Mouse (Mus musculus) forebrain, postnatal 0 days (tissue): Measurements from ENCODE around the gene Sdf2. TPM values are rescaled to one million over a fixed set of nuclear protein-coding genes. Genes with fewer than 3 reads are reported as not detected.

ENCODE experiments used
- ATAC-seq: fragments of 200-750 bp; cut with Nextera tagmentation; 2 replicates; pipeline ENCODE4 v1.8.0; 2017; ENCODE audit warnings: mild to moderate bottlenecking, moderate library complexity
- DNase-seq: peaks from one replicate; pipeline ENCODE4 v3.0.0-alpha.2; 2015
- H3K27ac ChIP-seq: fragments of 300-500 bp; sonication (generic); 2 replicates; pipeline ENCODE4 v1.5.1; 2014; ENCODE audit warnings: low read depth, mild to moderate bottlenecking, antibody characterized with exemption, low read length, moderate library complexity, mixed read lengths
- H3K27me3 ChIP-seq: fragments of 300-500 bp; sonication (generic); 2 replicates; pipeline ENCODE4 v1.6.1; 2014; ENCODE audit warnings: mild to moderate bottlenecking, low read length, mixed read lengths; ENCODE audit not compliant: insufficient read depth
- H3K36me3 ChIP-seq: fragments of 300-500 bp; sonication (generic); 2 replicates; pipeline ENCODE4 v1.6.1; 2014; ENCODE audit warnings: mild to moderate bottlenecking, moderate library complexity; ENCODE audit not compliant: insufficient read depth
- H3K4me1 ChIP-seq: fragments of 300-500 bp; sonication (generic); 2 replicates; pipeline ENCODE4 v1.6.1; 2014; ENCODE audit warnings: antibody characterized with exemption; ENCODE audit not compliant: insufficient read depth
- H3K4me2 ChIP-seq: fragments of 300-500 bp; sonication (generic); 2 replicates; pipeline ENCODE4 v1.6.1; 2014; ENCODE audit warnings: low read depth, mild to moderate bottlenecking, moderate library complexity
- H3K4me3 ChIP-seq: fragments of 300-500 bp; sonication (generic); 2 replicates; pipeline ENCODE4 v1.5.1; 2014; ENCODE audit warnings: low read depth, low read length, mixed read lengths
- H3K9ac ChIP-seq: fragments of 300-500 bp; sonication (generic); 2 replicates; pipeline ENCODE4 v1.6.1; 2014; ENCODE audit warnings: mild to moderate bottlenecking
- H3K9me3 ChIP-seq: fragments of 300-500 bp; sonication (generic); 2 replicates; pipeline ENCODE4 v1.6.1; 2016; ENCODE audit warnings: low read length
- CTCF ChIP-seq: sonication (generic); IDR thresholded peaks from 2 replicates; pipeline ENCODE4 v1.5.1; 2016; ENCODE audit warnings: antibody characterized with exemption, control low read depth, low read depth
- WGBS: fragments of 180-500 bp; shearing (Covaris S2); extraction: QIAGEN DNeasy Blood & Tissue Kit; methylation state at CpG from one replicate; pipeline ENCODE4 v1.1.7; 2014; 5-methylcytosine and 5-hydroxymethylcytosine counted together
- polyA plus RNA-seq: library from polyadenylated mRNA; unstranded; fragments of >200 nt; fragmentation: Nextera tagmentation; extraction: Ambion mirVana; gene quantifications from 2 replicates; pipeline ENCODE4 v1.2.1, GENCODE M21; 2015
- total RNA-seq: library from RNA; depleted of rRNA; stranded (reverse); fragments of >200 nt; gene quantifications from 2 replicates; pipeline ENCODE4 v1.2.3, GENCODE M21; 2014

Sdf2 gene
- total and polyA plus RNA-seq, 2 experiments from 2014 or later: 76.4 to 92.8 TPM

DNA sequence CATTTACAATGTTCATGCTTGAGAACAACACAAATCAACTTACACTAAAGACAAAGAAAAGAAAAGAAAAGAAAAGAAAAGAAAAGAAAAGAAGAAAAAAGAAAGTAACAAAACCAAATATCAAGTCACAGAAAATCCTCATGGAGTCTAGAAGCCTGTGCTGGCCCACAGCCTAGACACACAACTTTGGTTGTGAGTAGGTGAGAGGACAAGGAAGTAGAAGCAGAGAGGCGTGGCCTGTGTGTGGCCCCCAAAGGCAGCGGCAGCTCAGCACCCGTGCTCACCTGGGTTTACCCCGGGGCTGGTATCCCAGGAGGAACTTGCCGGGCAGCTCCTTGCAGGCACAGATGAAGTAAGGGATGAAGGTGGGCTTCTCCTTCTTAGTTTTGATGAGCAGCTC, 34.0 kb upstream of the Sdf2 start:
- Histone ChIP-seq H3K4me1 (no peaks in the 10 kb centered on the region), H3K9ac (no peak overlapping the region), H3K4me3 (no peak overlapping the region), H3K9me3 (no peaks in the 10 kb centered on the region), H3K27ac (no peak overlapping the region), H3K36me3 (peaks cover 98% of the 10 kb centered on the region), H3K4me2 (no peak overlapping the region), H3K27me3 (no peaks in the 10 kb centered on the region)
- TF ChIP-seq CTCF: no peak
- DNase-seq (no peak), ATAC-seq (no peak)
- WGBS: 92% methylated on average over 5 of the region's 5 CpGs

DNA sequence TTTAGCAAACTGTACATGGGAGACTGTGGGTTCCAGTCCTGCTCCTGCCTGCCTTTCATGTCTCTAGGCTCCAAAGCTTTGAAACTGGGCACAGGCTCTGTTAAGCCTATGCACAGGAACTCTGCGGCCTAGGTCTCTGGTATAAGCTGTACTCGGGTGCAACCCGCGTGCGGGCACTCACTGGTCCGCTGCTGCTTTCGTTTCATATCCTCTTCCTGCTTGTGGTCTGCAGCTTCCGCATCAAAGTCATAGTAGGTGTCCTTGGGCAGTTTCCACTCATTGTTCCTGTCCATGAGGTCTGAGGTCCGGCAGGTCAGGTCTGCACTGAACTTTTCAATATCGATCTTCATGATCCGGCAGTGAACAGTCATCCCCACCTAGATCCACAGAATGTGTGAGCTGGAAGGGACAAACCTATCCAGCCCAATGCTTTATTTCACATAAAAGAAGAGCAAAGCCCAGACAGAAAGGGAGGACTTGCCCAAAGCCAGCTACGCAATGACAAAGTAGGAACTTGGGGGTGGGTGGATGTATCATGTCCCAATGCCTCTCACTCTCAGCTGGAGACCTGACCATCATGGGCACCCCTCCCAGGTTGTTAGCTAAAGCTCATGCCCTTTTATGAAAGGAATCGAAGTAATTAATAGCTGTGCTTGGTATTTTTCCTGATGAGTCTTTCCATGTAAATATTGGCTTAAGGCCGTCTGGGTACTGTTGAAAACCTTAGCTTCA, 32.3 kb upstream of the Sdf2 start:
- no peak for ATAC-seq
- Histone ChIP-seq H3K27me3 (no peaks in the 10 kb centered on the region), H3K4me1 (no peaks in the 10 kb centered on the region), H3K4me2 (no peak overlapping the region), H3K9me3 (no peaks in the 10 kb centered on the region), H3K4me3 (no peak overlapping the region), H3K9ac (no peak overlapping the region), H3K36me3 (peaks cover 98% of the 10 kb centered on the region), H3K27ac (no peak overlapping the region)
- DNase-seq: no peak
- no peak for TF ChIP-seq CTCF
- 96% methylated on average over 14 of the region's 14 CpGs for WGBS

DNA sequence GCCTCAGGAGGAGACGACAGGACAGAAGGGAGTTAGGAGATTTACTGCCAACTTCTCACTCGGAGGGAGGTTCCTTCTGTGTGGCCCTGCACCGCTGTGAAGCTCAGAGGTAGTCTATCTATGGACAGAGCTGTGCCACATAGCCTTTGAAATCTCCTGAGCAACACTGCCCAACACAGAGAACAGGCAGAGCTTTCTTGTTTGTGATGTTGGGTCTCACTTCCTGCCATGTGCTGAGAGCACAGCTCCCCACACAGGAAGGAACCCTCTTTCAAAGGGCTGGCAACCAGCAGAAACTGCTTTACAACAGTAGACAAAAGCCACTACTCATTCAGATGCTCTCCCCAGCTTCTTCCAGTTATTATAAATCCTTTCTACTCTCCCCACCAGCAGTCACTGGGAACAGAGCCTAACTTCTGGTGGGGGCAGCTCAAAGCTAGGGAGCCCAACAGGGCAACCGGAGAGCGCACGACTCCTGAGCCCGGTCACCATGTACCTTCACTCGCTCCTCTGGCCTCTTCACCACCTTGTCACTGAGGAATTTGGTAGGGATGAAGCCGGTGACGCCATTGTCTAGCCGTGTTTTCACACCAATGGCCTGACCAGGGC, 29.7 kb upstream of the Sdf2 start:
- Histone ChIP-seq H3K27ac (0 out of 2 replicates have a peak overlapping the region, but pooled peaks have one; percentile 59), H3K9me3 (no peaks in the 10 kb centered on the region), H3K4me3 (no peak overlapping the region), H3K36me3 (peaks cover 96% of the 10 kb centered on the region), H3K4me2 (no peak overlapping the region), H3K4me1 (no peaks in the 10 kb centered on the region), H3K9ac (no peak overlapping the region), H3K27me3 (no peaks in the 10 kb centered on the region)
- ATAC-seq: peak; percentile 94
- no peak for DNase-seq
- 80% methylated on average over 11 of the region's 11 CpGs for WGBS
- no peak for TF ChIP-seq CTCF

- H3K36me3 ChIP-seq: peaks cover 96% of the 10 kb centered on the region
- no peak overlapping the region for H3K27ac ChIP-seq
- no peaks in the 10 kb centered on the region for H3K27me3 ChIP-seq
- DNase-seq (no peak), ATAC-seq (no peak)
- no peak overlapping the region for H3K4me2 ChIP-seq
- no peak overlapping the region for H3K9ac ChIP-seq
- no peaks in the 10 kb centered on the region for H3K4me1 ChIP-seq
- H3K4me3 ChIP-seq: no peak overlapping the region
- H3K9me3 ChIP-seq: no peaks in the 10 kb centered on the region
- no peak for TF ChIP-seq CTCF
- WGBS: 93% methylated on average over 4 of the region's 4 CpGs
Measured at GRCm38 (mm10) chr11:78223586-78223985, 22.0 kb upstream of the Sdf2 start.

GRCm38 (mm10) chr11:78231518-78231917, 14.0 kb upstream of the Sdf2 start:
- DNase-seq (no peak), ATAC-seq (no peak)
- peaks cover 80% of the 10 kb centered on the region for H3K36me3 ChIP-seq
- no peak overlapping the region for H3K4me2 ChIP-seq
- H3K27me3 ChIP-seq: no peaks in the 10 kb centered on the region
- TF ChIP-seq CTCF: no peak
- no peak overlapping the region for H3K4me3 ChIP-seq
- 95% methylated on average over 6 of the region's 6 CpGs for WGBS
- no peak overlapping the region for H3K9ac ChIP-seq
- H3K27ac ChIP-seq: no peak overlapping the region
- H3K4me1 ChIP-seq: no peaks in the 10 kb centered on the region
- H3K9me3 ChIP-seq: no peaks in the 10 kb centered on the region

GRCm38 (mm10) chr11:78240193-78240857, 5.2 kb upstream of the Sdf2 start:
- Histone ChIP-seq H3K36me3 (peaks cover 17% of the 10 kb centered on the region; the same call in 1 of the 2 replicates), H3K27me3 (no peaks in the 10 kb centered on the region), H3K9ac (no peak overlapping the region), H3K4me2 (no peak overlapping the region), H3K27ac (no peak overlapping the region), H3K4me1 (0 out of 2 replicates have a peak, but pooled peaks cover 6% of the 10 kb centered on the region), H3K9me3 (no peaks in the 10 kb centered on the region), H3K4me3 (no peak overlapping the region)
- no peak for TF ChIP-seq CTCF
- no peak for ATAC-seq
- WGBS: 76% methylated on average over 9 of the region's 9 CpGs
- peak; percentile 11 for DNase-seq

- peak overlapping the region; percentile 99 for H3K27ac ChIP-seq
- 0 out of 2 replicates have a peak, but pooled peaks cover 9% of the 10 kb centered on the region for H3K36me3 ChIP-seq
- no peaks in the 10 kb centered on the region for H3K9me3 ChIP-seq
- peak overlapping the region; percentile 96 for H3K4me3 ChIP-seq
- H3K4me2 ChIP-seq: peak overlapping the region; percentile 80
- no peaks in the 10 kb centered on the region for H3K27me3 ChIP-seq
- H3K4me1 ChIP-seq: peaks cover 25% of the 10 kb centered on the region
- DNase-seq (no peak), ATAC-seq (peak; percentile 16)
- peak overlapping the region; percentile 93 for H3K9ac ChIP-seq
- no peak for TF ChIP-seq CTCF
- WGBS: 0% methylated on average over 19 of the region's 19 CpGs
Measured at GRCm38 (mm10) chr11:78245261-78245626, 302 bp upstream of the Sdf2 start.
